Mouse (Mus musculus) ES-Bruce4 (cell line): ENCODE data around the gene Cbarp.

Source experiments
- CTCF ChIP-seq: IDR thresholded peaks from one replicate; pipeline ENCODE4 v1.8.1; 2011; ENCODE audit warnings: low read depth, low read length
- POLR2A ChIP-seq: IDR thresholded peaks from one replicate; pipeline ENCODE4 v1.8.1; 2011; ENCODE audit warnings: low read length; ENCODE audit not compliant: insufficient read depth

DNA sequence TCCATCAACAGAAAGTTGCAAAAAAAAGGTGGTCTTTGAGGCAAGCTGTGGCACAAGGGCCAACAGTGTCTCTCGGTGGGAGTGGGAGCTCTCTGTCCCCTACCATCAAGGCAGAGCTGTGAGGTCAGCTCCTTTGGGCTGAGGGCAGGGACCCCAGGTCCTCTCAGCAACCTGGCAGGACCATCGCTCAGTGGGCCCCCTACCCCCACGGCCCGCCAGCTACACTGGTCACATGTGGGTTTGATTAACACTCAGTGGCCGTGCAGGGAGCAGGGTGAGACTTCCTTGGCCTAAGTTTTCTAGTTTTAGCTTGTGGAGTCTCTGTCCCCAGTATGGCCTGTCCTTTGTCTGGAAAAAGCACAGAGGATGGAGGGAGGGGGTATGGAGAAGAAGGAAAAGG, 40.2 kb upstream of the Cbarp start:
- TF ChIP-seq POLR2A (no peak), CTCF (no peak)
